Mouse (Mus musculus): ENCODE results near the gene Psmb3.

DNA sequence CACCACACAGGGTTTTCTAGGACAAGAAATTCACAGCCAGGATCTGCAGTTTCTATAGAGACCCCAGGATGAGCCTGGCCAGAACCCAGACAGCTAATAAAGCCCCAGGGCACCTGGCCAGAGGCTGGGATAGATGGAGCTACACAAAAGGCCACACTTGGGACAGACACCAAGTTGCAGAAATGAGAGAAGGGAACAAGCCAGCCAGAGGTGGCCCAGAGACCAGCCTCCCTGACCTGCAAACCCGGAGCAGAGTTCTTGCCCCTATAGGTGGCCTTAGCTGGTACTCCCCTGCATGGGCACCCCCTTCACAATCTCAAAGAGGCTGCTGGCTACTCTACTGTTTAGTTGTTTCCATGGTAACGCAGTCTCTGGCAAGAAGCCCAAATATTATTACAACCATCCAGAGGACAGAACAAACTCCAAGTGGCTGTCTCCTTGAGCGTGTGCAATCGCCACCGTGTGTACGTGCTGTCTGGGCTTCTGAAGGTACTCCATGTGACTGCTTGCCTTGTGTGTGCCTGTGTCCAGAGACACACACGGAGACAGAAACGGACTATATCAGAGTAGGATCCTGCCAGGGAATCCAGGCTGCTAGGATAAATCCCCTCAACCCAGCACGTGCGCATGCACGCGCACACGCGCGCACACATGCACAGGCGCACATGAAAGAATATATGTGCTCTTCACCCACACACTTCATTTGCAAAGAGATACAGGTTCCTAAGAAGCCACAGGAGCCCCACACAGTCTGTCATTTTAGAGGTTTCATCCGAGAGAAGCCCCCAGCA, 8.1 kb upstream of the Psmb3 start:
- TF ChIP-seq CTCF (IDR thresholded peaks at IDR 0.05) (no peak), EP300 (IDR thresholded peaks at IDR 0.05; ENCODE audit: insufficient read depth, low read depth, low read length) (no peak)
